Mouse (Mus musculus) forebrain, postnatal 0 days (tissue): Measurements from ENCODE around the gene Ell3. TPM values are rescaled to one million over a fixed set of nuclear protein-coding genes. Genes with fewer than 3 reads are reported as not detected.

Experiments used
- ATAC-seq: fragments of 200-750 bp; cut with Nextera tagmentation; 2 replicates; pipeline ENCODE4 v1.8.0; 2017; ENCODE audit warnings: mild to moderate bottlenecking, moderate library complexity
- DNase-seq: peaks from one replicate; pipeline ENCODE4 v3.0.0-alpha.2; 2015
- H3K27ac ChIP-seq: fragments of 300-500 bp; sonication (generic); 2 replicates; pipeline ENCODE4 v1.5.1; 2014; ENCODE audit warnings: low read depth, mild to moderate bottlenecking, antibody characterized with exemption, low read length, moderate library complexity, mixed read lengths
- H3K27me3 ChIP-seq: fragments of 300-500 bp; sonication (generic); 2 replicates; pipeline ENCODE4 v1.6.1; 2014; ENCODE audit warnings: mild to moderate bottlenecking, low read length, mixed read lengths; ENCODE audit not compliant: insufficient read depth
- H3K36me3 ChIP-seq: fragments of 300-500 bp; sonication (generic); 2 replicates; pipeline ENCODE4 v1.6.1; 2014; ENCODE audit warnings: mild to moderate bottlenecking, moderate library complexity; ENCODE audit not compliant: insufficient read depth
- H3K4me1 ChIP-seq: fragments of 300-500 bp; sonication (generic); 2 replicates; pipeline ENCODE4 v1.6.1; 2014; ENCODE audit warnings: antibody characterized with exemption; ENCODE audit not compliant: insufficient read depth
- H3K4me2 ChIP-seq: fragments of 300-500 bp; sonication (generic); 2 replicates; pipeline ENCODE4 v1.6.1; 2014; ENCODE audit warnings: low read depth, mild to moderate bottlenecking, moderate library complexity
- H3K4me3 ChIP-seq: fragments of 300-500 bp; sonication (generic); 2 replicates; pipeline ENCODE4 v1.5.1; 2014; ENCODE audit warnings: low read depth, low read length, mixed read lengths
- H3K9ac ChIP-seq: fragments of 300-500 bp; sonication (generic); 2 replicates; pipeline ENCODE4 v1.6.1; 2014; ENCODE audit warnings: mild to moderate bottlenecking
- H3K9me3 ChIP-seq: fragments of 300-500 bp; sonication (generic); 2 replicates; pipeline ENCODE4 v1.6.1; 2016; ENCODE audit warnings: low read length
- CTCF ChIP-seq: sonication (generic); IDR thresholded peaks from 2 replicates; pipeline ENCODE4 v1.5.1; 2016; ENCODE audit warnings: antibody characterized with exemption, control low read depth, low read depth
- WGBS: fragments of 180-500 bp; shearing (Covaris S2); extraction: QIAGEN DNeasy Blood & Tissue Kit; methylation state at CpG from one replicate; pipeline ENCODE4 v1.1.7; 2014; 5-methylcytosine and 5-hydroxymethylcytosine counted together
- polyA plus RNA-seq: library from polyadenylated mRNA; unstranded; fragments of >200 nt; fragmentation: Nextera tagmentation; extraction: Ambion mirVana; gene quantifications from 2 replicates; pipeline ENCODE4 v1.2.1, GENCODE M21; 2015
- total RNA-seq: library from RNA; depleted of rRNA; stranded (reverse); fragments of >200 nt; gene quantifications from 2 replicates; pipeline ENCODE4 v1.2.3, GENCODE M21; 2014

The Ell3 gene
- total and polyA plus RNA-seq, 2 experiments from 2014 or later = 1.4 TPM; not detected in 1

GRCm38 (mm10) chr2:121448136-121448535 lies 4.1 kb upstream of the Ell3 start:
- Histone ChIP-seq H3K27me3 (no peaks in the 10 kb centered on the region), H3K9me3 (no peaks in the 10 kb centered on the region), H3K9ac (peak overlapping the region; percentile 28; the same call in 1 of the 2 replicates), H3K4me3 (peak overlapping the region; percentile 91), H3K27ac (peak overlapping the region; percentile 69; the same call in 1 of the 2 replicates), H3K4me2 (peak overlapping the region; percentile 81), H3K4me1 (peaks cover 5% of the 10 kb centered on the region; the same call in 1 of the 2 replicates), H3K36me3 (peaks cover 17% of the 10 kb centered on the region)
- ATAC-seq (no peak), DNase-seq (peak; percentile 43)
- WGBS = 15% methylated on average over 9 of the region's 9 CpGs
- peak; percentile 37 for TF ChIP-seq CTCF

- peaks cover 6% of the 10 kb centered on the region for H3K27me3 ChIP-seq
- peaks cover 7% of the 10 kb centered on the region; the same call in 1 of the 2 replicates for H3K36me3 ChIP-seq
- no peak overlapping the region for H3K4me3 ChIP-seq
- no peak for DNase-seq
- TF ChIP-seq CTCF = no peak
- H3K27ac ChIP-seq = no peak overlapping the region
- H3K4me1 ChIP-seq = peaks cover 14% of the 10 kb centered on the region
- H3K4me2 ChIP-seq = no peak overlapping the region
- no peak for ATAC-seq
- H3K9me3 ChIP-seq = no peaks in the 10 kb centered on the region
- WGBS = 94% methylated on average over 3 of the region's 3 CpGs
- no peak overlapping the region for H3K9ac ChIP-seq
Measured at GRCm38 (mm10) chr2:121447006-121447405, 2.9 kb upstream of the Ell3 start.

- Histone ChIP-seq H3K4me2 (no peak overlapping the region), H3K9ac (no peak overlapping the region), H3K4me1 (peaks cover 14% of the 10 kb centered on the region), H3K9me3 (no peaks in the 10 kb centered on the region), H3K27me3 (peaks cover 7% of the 10 kb centered on the region), H3K36me3 (peaks cover 5% of the 10 kb centered on the region; the same call in 1 of the 2 replicates), H3K4me3 (no peak overlapping the region), H3K27ac (no peak overlapping the region)
- ATAC-seq = no peak
- TF ChIP-seq CTCF = no peak
- WGBS = 82% methylated on average over 4 of the region's 4 CpGs
- no peak for DNase-seq
Measured at GRCm38 (mm10) chr2:121446506-121446905, 2.4 kb upstream of the Ell3 start.

- 88% methylated on average over 3 of the region's 3 CpGs for WGBS
- Histone ChIP-seq H3K27ac (no peak overlapping the region), H3K4me3 (no peak overlapping the region), H3K4me1 (peaks cover 10% of the 10 kb centered on the region), H3K4me2 (no peak overlapping the region), H3K36me3 (no peaks in the 10 kb centered on the region), H3K27me3 (peaks cover 7% of the 10 kb centered on the region), H3K9ac (no peak overlapping the region), H3K9me3 (no peaks in the 10 kb centered on the region)
- TF ChIP-seq CTCF = no peak
- ATAC-seq = no peak
- no peak for DNase-seq
Measured at GRCm38 (mm10) chr2:121445117-121445516, 1.0 kb upstream of the Ell3 start.

- 11% methylated on average over 8 of the region's 8 CpGs for WGBS
- no peak for TF ChIP-seq CTCF
- ATAC-seq (no peak), DNase-seq (no peak)
- Histone ChIP-seq H3K27ac (no peak overlapping the region), H3K36me3 (peaks cover 18% of the 10 kb centered on the region), H3K9me3 (no peaks in the 10 kb centered on the region), H3K27me3 (peaks cover 7% of the 10 kb centered on the region), H3K9ac (peak overlapping the region; percentile 22; the same call in 1 of the 2 replicates), H3K4me3 (no peak overlapping the region), H3K4me1 (peaks cover 10% of the 10 kb centered on the region), H3K4me2 (peak overlapping the region; percentile 49)
Measured at GRCm38 (mm10) chr2:121443068-121443349, 1.1 kb downstream of the Ell3 start.

GRCm38 (mm10) chr2:121442259-121443067 lies 1.6 kb downstream of the Ell3 start:
- no peaks in the 10 kb centered on the region for H3K9me3 ChIP-seq
- H3K27ac ChIP-seq = no peak overlapping the region
- TF ChIP-seq CTCF = no peak
- ATAC-seq = no peak
- H3K4me2 ChIP-seq = peak overlapping the region; percentile 49
- H3K9ac ChIP-seq = peak overlapping the region; percentile 22; the same call in 1 of the 2 replicates
- peak overlapping the region; percentile 24 for H3K4me3 ChIP-seq
- no peak for DNase-seq
- peaks cover 10% of the 10 kb centered on the region for H3K4me1 ChIP-seq
- H3K27me3 ChIP-seq = peaks cover 7% of the 10 kb centered on the region
- H3K36me3 ChIP-seq = peaks cover 24% of the 10 kb centered on the region
- WGBS = 2% methylated on average over 30 of the region's 30 CpGs

- Histone ChIP-seq H3K27ac (no peak overlapping the region), H3K36me3 (peaks cover 31% of the 10 kb centered on the region), H3K4me3 (no peak overlapping the region), H3K9me3 (no peaks in the 10 kb centered on the region), H3K4me1 (peaks cover 10% of the 10 kb centered on the region), H3K9ac (no peak overlapping the region), H3K4me2 (peak overlapping the region; percentile 49), H3K27me3 (peaks cover 7% of the 10 kb centered on the region)
- DNase-seq = no peak
- WGBS = 11% methylated on average over 11 of the region's 11 CpGs
- ATAC-seq = no peak
- TF ChIP-seq CTCF = no peak
Measured at GRCm38 (mm10) chr2:121441800-121442199, 2.3 kb downstream of the Ell3 start.
